Mouse (Mus musculus): Measurements from ENCODE around the gene Ppp2r1b. TPM values are rescaled to one million over a fixed set of nuclear protein-coding genes. Genes with fewer than 3 reads are reported as not detected.

Ppp2r1b gene
- polyA plus RNA-seq, 1 experiment: 56.4 TPM

GRCm38 (mm10) chr9:50890494-50891090 lies 45.5 kb downstream of the Ppp2r1b start:
- Histone ChIP-seq H3K4me3 (ENCODE audit: low read depth, low read length) (no peak overlapping the region), H3K27me3 (ENCODE audit: control insufficient read depth, insufficient read depth, low read length, poor library complexity, severe bottlenecking) (no peaks in the 10 kb centered on the region), H3K27ac (ENCODE audit: insufficient read depth, low read length) (no peak overlapping the region), H3K4me1 (ENCODE audit: control insufficient read depth, insufficient read depth, low read length) (no peaks in the 10 kb centered on the region), H3K36me3 (ENCODE audit: control insufficient read depth, insufficient read depth, low read length, poor library complexity, severe bottlenecking) (no peaks in the 10 kb centered on the region; the same call in 1 of the 2 replicates), H3K9me3 (replicated peaks; ENCODE audit: control insufficient read depth, insufficient read depth, low read length, poor library complexity, severe bottlenecking) (no peaks in the 10 kb centered on the region), H3K9ac (ENCODE audit: low read depth, poor library complexity, severe bottlenecking) (no peak overlapping the region)
- TF ChIP-seq EP300 (IDR thresholded peaks at IDR 0.05; ENCODE audit: insufficient read depth, low read depth, low read length) (no peak), CTCF (IDR thresholded peaks at IDR 0.05; ENCODE audit: low read depth, low read length) (no peak), POLR2A (IDR thresholded peaks at IDR 0.05; ENCODE audit: insufficient read depth, low read length) (no peak)

GRCm38 (mm10) chr9:50893665-50894064 lies 48.6 kb downstream of the Ppp2r1b start:
- H3K4me3 ChIP-seq (ENCODE audit: low read depth, low read length): no peak overlapping the region
- no peaks in the 10 kb centered on the region for H3K9me3 ChIP-seq (replicated peaks; ENCODE audit: control insufficient read depth, insufficient read depth, low read length, poor library complexity, severe bottlenecking)
- H3K27me3 ChIP-seq (ENCODE audit: control insufficient read depth, insufficient read depth, low read length, poor library complexity, severe bottlenecking): no peaks in the 10 kb centered on the region
- no peak overlapping the region for H3K27ac ChIP-seq (ENCODE audit: insufficient read depth, low read length)
- peaks cover 2% of the 10 kb centered on the region; the same call in 1 of the 2 replicates for H3K36me3 ChIP-seq (ENCODE audit: control insufficient read depth, insufficient read depth, low read length, poor library complexity, severe bottlenecking)
- H3K4me1 ChIP-seq (ENCODE audit: control insufficient read depth, insufficient read depth, low read length): no peaks in the 10 kb centered on the region
- H3K9ac ChIP-seq (ENCODE audit: low read depth, poor library complexity, severe bottlenecking): no peak overlapping the region
- TF ChIP-seq CTCF (IDR thresholded peaks at IDR 0.05; ENCODE audit: low read depth, low read length): no peak
- TF ChIP-seq EP300 (IDR thresholded peaks at IDR 0.05; ENCODE audit: insufficient read depth, low read depth, low read length): no peak
- no peak for TF ChIP-seq POLR2A (IDR thresholded peaks at IDR 0.05; ENCODE audit: insufficient read depth, low read length)

GRCm38 (mm10) chr9:50900026-50900920 lies 55.2 kb downstream of the Ppp2r1b start:
- no peak overlapping the region for H3K27ac ChIP-seq (ENCODE audit: insufficient read depth, low read length)
- TF ChIP-seq POLR2A (IDR thresholded peaks at IDR 0.05; ENCODE audit: insufficient read depth, low read length) (no peak), EP300 (IDR thresholded peaks at IDR 0.05; ENCODE audit: insufficient read depth, low read depth, low read length) (no peak), CTCF (IDR thresholded peaks at IDR 0.05; ENCODE audit: low read depth, low read length) (no peak)
- H3K9me3 ChIP-seq (replicated peaks; ENCODE audit: control insufficient read depth, insufficient read depth, low read length, poor library complexity, severe bottlenecking): no peaks in the 10 kb centered on the region
- H3K4me3 ChIP-seq (ENCODE audit: low read depth, low read length): no peak overlapping the region
- no peak overlapping the region for H3K9ac ChIP-seq (ENCODE audit: low read depth, poor library complexity, severe bottlenecking)
- 0 out of 2 replicates have a peak, but pooled peaks cover 2% of the 10 kb centered on the region for H3K36me3 ChIP-seq (ENCODE audit: control insufficient read depth, insufficient read depth, low read length, poor library complexity, severe bottlenecking)
- H3K27me3 ChIP-seq (ENCODE audit: control insufficient read depth, insufficient read depth, low read length, poor library complexity, severe bottlenecking): no peaks in the 10 kb centered on the region
- H3K4me1 ChIP-seq (ENCODE audit: control insufficient read depth, insufficient read depth, low read length): no peaks in the 10 kb centered on the region

- no peaks in the 10 kb centered on the region; the same call in 1 of the 2 replicates for H3K36me3 ChIP-seq (ENCODE audit: control insufficient read depth, insufficient read depth, low read length, poor library complexity, severe bottlenecking)
- H3K4me1 ChIP-seq (ENCODE audit: control insufficient read depth, insufficient read depth, low read length): no peaks in the 10 kb centered on the region
- no peaks in the 10 kb centered on the region for H3K9me3 ChIP-seq (replicated peaks; ENCODE audit: control insufficient read depth, insufficient read depth, low read length, poor library complexity, severe bottlenecking)
- TF ChIP-seq POLR2A (IDR thresholded peaks at IDR 0.05; ENCODE audit: insufficient read depth, low read length) (no peak), EP300 (IDR thresholded peaks at IDR 0.05; ENCODE audit: insufficient read depth, low read depth, low read length) (no peak), CTCF (IDR thresholded peaks at IDR 0.05; ENCODE audit: low read depth, low read length) (no peak)
- no peaks in the 10 kb centered on the region for H3K27me3 ChIP-seq (ENCODE audit: control insufficient read depth, insufficient read depth, low read length, poor library complexity, severe bottlenecking)
- H3K27ac ChIP-seq (ENCODE audit: insufficient read depth, low read length): no peak overlapping the region
- H3K9ac ChIP-seq (ENCODE audit: low read depth, poor library complexity, severe bottlenecking): no peak overlapping the region
- H3K4me3 ChIP-seq (ENCODE audit: low read depth, low read length): no peak overlapping the region
These were observed 59.2 kb downstream of the Ppp2r1b start for GRCm38 (mm10) chr9:50904196-50904847.

GRCm38 (mm10) chr9:50905321-50905720 lies 60.2 kb downstream of the Ppp2r1b start:
- TF ChIP-seq CTCF (IDR thresholded peaks at IDR 0.05; ENCODE audit: low read depth, low read length) (no peak), POLR2A (IDR thresholded peaks at IDR 0.05; ENCODE audit: insufficient read depth, low read length) (no peak)

More at GRCm38 (mm10) chr9:50905321-50905720, 60.2 kb downstream of the Ppp2r1b start:
- Histone ChIP-seq H3K9me3 (replicated peaks; ENCODE audit: control insufficient read depth, insufficient read depth, low read length, poor library complexity, severe bottlenecking) (no peaks in the 10 kb centered on the region), H3K4me3 (ENCODE audit: low read depth, low read length) (no peak overlapping the region), H3K4me1 (ENCODE audit: control insufficient read depth, insufficient read depth, low read length) (no peaks in the 10 kb centered on the region), H3K36me3 (ENCODE audit: control insufficient read depth, insufficient read depth, low read length, poor library complexity, severe bottlenecking) (no peaks in the 10 kb centered on the region; the same call in 1 of the 2 replicates), H3K9ac (ENCODE audit: low read depth, poor library complexity, severe bottlenecking) (no peak overlapping the region), H3K27ac (ENCODE audit: insufficient read depth, low read length) (no peak overlapping the region), H3K27me3 (ENCODE audit: control insufficient read depth, insufficient read depth, low read length, poor library complexity, severe bottlenecking) (no peaks in the 10 kb centered on the region)

Measured in ES-Bruce4 (cell line).